Mouse (Mus musculus): ENCODE results near the gene Tprn.

GRCm38 (mm10) chr2:25238106-25238505, 24.3 kb upstream of the Tprn start:
- TF ChIP-seq EP300 (IDR thresholded peaks at IDR 0.05; ENCODE audit: insufficient read depth, low read depth, low read length) (no peak), POLR2A (IDR thresholded peaks at IDR 0.05; ENCODE audit: insufficient read depth, low read length) (no peak), CTCF (IDR thresholded peaks at IDR 0.05; ENCODE audit: low read depth, low read length) (no peak)

All from ES-Bruce4 (cell line).